15 mouse cellular contexts compared by ENCODE assay signal in genomic region chr4:132057311-132057710, GRCm38 (mm10). TPM values are rescaled to one million over a fixed set of nuclear protein-coding genes. Genes with fewer than 3 reads are reported as not detected.
"Had no signal": no experiment of that assay in that cellular context is flagged by ENCODE, and none has a peak within 500 bp of the region (broad histone marks: within the 10 kb centered on the region; RNA-seq: fewer than 3 reads in every experiment).

No protein-coding gene starts in this region.

- H3K4me1 ChIP-seq: limb, embryonic 12.5 days; midbrain, embryonic 15.5 days; neural tube, embryonic 12.5 days had no signal

- H3K4me2 ChIP-seq: limb, embryonic 12.5 days; midbrain, embryonic 11.5 days; midbrain, embryonic 15.5 days; neural tube, embryonic 12.5 days had no signal

- H3K27ac ChIP-seq: limb, embryonic 12.5 days; midbrain, embryonic 15.5 days; neural tube, embryonic 12.5 days had no signal

- H3K36me3 ChIP-seq: limb, embryonic 12.5 days; midbrain, embryonic 15.5 days; neural tube, embryonic 12.5 days had no signal

- H3K9ac ChIP-seq: limb, embryonic 12.5 days; midbrain, embryonic 15.5 days; neural tube, embryonic 12.5 days had no signal

- ATAC-seq: intestine, postnatal 0 days; midbrain, embryonic 15.5 days had no signal

- H3K9me3 ChIP-seq: limb, embryonic 12.5 days; midbrain, embryonic 15.5 days; neural tube, embryonic 12.5 days had no signal

- H3K4me3 ChIP-seq: limb, embryonic 12.5 days; midbrain, embryonic 15.5 days; neural tube, embryonic 12.5 days had no signal

- DNase-seq: kidney, adult 8-10 months; kidney, postnatal 25 days; layer of hippocampus, postnatal 36 days; lung, adult 18-20 months; lung, postnatal 36 days; right cerebral cortex, postnatal 4 days; spleen, adult 18-20 months; thymus, adult 2 months; thymus, postnatal 25 days had no signal

- H3K27me3 ChIP-seq: limb, embryonic 12.5 days; midbrain, embryonic 15.5 days; neural tube, embryonic 12.5 days had no signal

RNA-seq across cellular contexts. Expression of gene Gm10300, which starts 17.2 kb away (rescaled TPM):
- total RNA-seq: layer of hippocampus, postnatal 36 days had no signal
- polyA plus RNA-seq: midbrain, embryonic 11.5 days; midbrain, embryonic 15.5 days; neural tube, embryonic 12.5 days; testis, adult 2 months had no signal
